Mouse (Mus musculus) heart, adult 2 months (tissue): ENCODE data around the gene Bnip2.

Experiments
- CTCF ChIP-seq: fragments of 200-600 bp; IDR thresholded peaks from 2 replicates; pipeline ENCODE4 v1.8.1; 2022; ENCODE audit warnings: antibody characterized with exemption, mild to moderate bottlenecking, moderate library complexity
- EP300 ChIP-seq: fragments of 200-500 bp; IDR thresholded peaks from 2 replicates; pipeline ENCODE4 v1.6.1; 2011; ENCODE audit warnings: low read depth, low read length, control low read depth; ENCODE audit not compliant: insufficient read depth
- POLR2A ChIP-seq: fragments of 200-500 bp; IDR thresholded peaks from 2 replicates; pipeline ENCODE4 v1.6.1; 2011; ENCODE audit warnings: mild to moderate bottlenecking, low read depth, low read length, control low read depth; ENCODE audit not compliant: insufficient read depth

DNA sequence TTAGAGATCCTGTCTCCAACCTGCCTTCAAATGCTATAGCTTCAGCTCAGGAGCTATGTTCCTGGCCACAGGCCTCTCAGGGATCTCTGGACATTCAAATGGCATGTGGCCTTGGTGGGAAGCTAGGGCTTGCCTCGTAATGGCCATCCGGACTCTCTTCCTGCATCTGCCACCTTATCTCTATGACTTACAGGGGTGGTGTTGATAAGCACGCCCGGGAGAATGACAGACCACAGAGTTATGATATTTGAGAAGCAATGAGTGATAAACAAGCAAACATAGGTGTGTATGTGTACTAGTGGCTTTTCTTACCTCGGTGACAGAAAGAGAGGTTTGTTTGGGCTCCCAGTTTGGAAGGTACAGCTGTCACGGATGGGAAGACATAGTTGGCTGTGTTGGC lies 57.0 kb downstream of the Bnip2 start:
- no peak for TF ChIP-seq POLR2A
- TF ChIP-seq CTCF, result no peak
- no peak for TF ChIP-seq EP300
